Mouse (Mus musculus) G1E (cell line): ENCODE results near the gene Hnrnpa1. TPM values are rescaled to one million over a fixed set of nuclear protein-coding genes. Genes with fewer than 3 reads are reported as not detected.
"Not testable (repeated sequence)": the region's sequence is repeated elsewhere in the genome, so short reads cannot be mapped to it uniquely, and the experiment has no call there.

Experiments used
- ATAC-seq: 2 replicates; pipeline ENCODE4 v1.8.0; 2016; ENCODE audit warnings: mild to moderate bottlenecking; ENCODE audit not compliant: insufficient number of reproducible peaks, poor library complexity, low FRiP score, severe bottlenecking; ENCODE audit errors: extremely low read depth
- DNase-seq: peaks from one replicate; pipeline ENCODE4 v3.0.0; 2012; ENCODE audit warnings: low spot score
- H3K27me3 ChIP-seq: 2 replicates; pipeline ENCODE4 v1.6.1; 2012; ENCODE audit warnings: mild to moderate bottlenecking, low read length, inconsistent platforms; ENCODE audit not compliant: insufficient read depth
- H3K36me3 ChIP-seq: replicated peaks from 2 replicates; pipeline ENCODE3; 2012; ENCODE audit warnings: mild to moderate bottlenecking, inconsistent platforms
- H3K4me1 ChIP-seq: 2 replicates; pipeline ENCODE4 v1.6.1; 2012; ENCODE audit warnings: low read depth, low read length, inconsistent platforms, mixed read lengths; ENCODE audit not compliant: insufficient read depth
- H3K4me3 ChIP-seq: 2 replicates; pipeline ENCODE4 v1.5.1; 2012; ENCODE audit warnings: low read depth, mild to moderate bottlenecking, inconsistent platforms, low read length, moderate library complexity, mixed read lengths
- H3K9me3 ChIP-seq: replicated peaks from 2 replicates; pipeline ENCODE4 v1.6.1; 2012; ENCODE audit warnings: inconsistent platforms
- CTCF ChIP-seq: IDR thresholded peaks from 2 replicates; pipeline ENCODE4 v1.5.1; 2012; ENCODE audit warnings: low read depth, low read length, inconsistent platforms, mixed read lengths
- GATA1 ChIP-seq: IDR thresholded peaks from 2 replicates; pipeline ENCODE4 v1.6.1; 2012; ENCODE audit warnings: borderline replicate concordance, low read length, inconsistent platforms, mixed read lengths
- GATA2 ChIP-seq: IDR thresholded peaks from 2 replicates; pipeline ENCODE4 v1.6.1; 2012; ENCODE audit warnings: low read depth, low read length, inconsistent platforms, borderline replicate concordance
- POLR2AphosphoS5 ChIP-seq: IDR thresholded peaks from 2 replicates; pipeline ENCODE4 v1.6.1; 2012; ENCODE audit warnings: low read depth, low read length, inconsistent platforms; ENCODE audit not compliant: insufficient replicate concordance
- TAL1 ChIP-seq: conservative IDR thresholded peaks from 2 replicates; pipeline ENCODE4 v1.6.1; 2012; ENCODE audit warnings: low read depth, low read length, inconsistent platforms, mixed read lengths
- polyA plus RNA-seq: library from polyadenylated mRNA; stranded (reverse); fragments of >175 nt; gene quantifications from 2 replicates; pipeline ENCODE4 v1.2.3, GENCODE M21; 2012
- total RNA-seq, 2 experiments: library from RNA; stranded (forward) in 1 of 2; stranded (reverse) in 1 of 2; fragments of 200-1000 nt in 1 of 2; fragments of >200 nt in 1 of 2; fragmentation: Nextera tagmentation in 1 of 2; gene quantifications; 2 replicates each; pipeline ENCODE4 v1.2.3; 2014 to 2017

Hnrnpa1 gene
- total and polyA plus RNA-seq, 3 experiments = 212 to 984 (median 391) TPM

GRCm38 (mm10) chr15:103259989-103260388, 19.8 kb downstream of the Hnrnpa1 start:
- DNase-seq = no peak
- Histone ChIP-seq H3K4me3 (no peak overlapping the region; the same call in 1 of the 2 replicates), H3K9me3 (no peaks in the 10 kb centered on the region), H3K36me3 (no peaks in the 10 kb centered on the region), H3K27me3 (no peaks in the 10 kb centered on the region), H3K4me1 (peaks cover 73% of the 10 kb centered on the region)
- no peak for ATAC-seq
- no peak for TF ChIP-seq TAL1
- no peak for TF ChIP-seq GATA1
- TF ChIP-seq POLR2AphosphoS5 = no peak
- no peak for TF ChIP-seq CTCF
- no peak for TF ChIP-seq GATA2

GRCm38 (mm10) chr15:103264794-103265193, 24.6 kb downstream of the Hnrnpa1 start:
- Histone ChIP-seq H3K27me3 (no peaks in the 10 kb centered on the region), H3K9me3 (no peaks in the 10 kb centered on the region), H3K36me3 (no peaks in the 10 kb centered on the region), H3K4me3 (no peak overlapping the region), H3K4me1 (peaks cover 58% of the 10 kb centered on the region)
- DNase-seq (no peak), ATAC-seq (no peak)
- TF ChIP-seq GATA2 (no peak), CTCF (no peak), GATA1 (no peak), POLR2AphosphoS5 (no peak), TAL1 (no peak)

- Histone ChIP-seq H3K4me3 (no peak overlapping the region), H3K4me1 (peaks cover 39% of the 10 kb centered on the region), H3K9me3 (peaks cover 3% of the 10 kb centered on the region; the same call in 1 of the 2 replicates), H3K27me3 (no peaks in the 10 kb centered on the region), H3K36me3 (no peaks in the 10 kb centered on the region)
- ATAC-seq = no peak
- no peak for DNase-seq
- TF ChIP-seq TAL1 = 0 out of 2 replicates have a peak, but pooled peaks have one; percentile 17
- TF ChIP-seq POLR2AphosphoS5 = no peak
Observed at GRCm38 (mm10) chr15:103268903-103269302, 28.7 kb downstream of the Hnrnpa1 start.

- peak; percentile 93 for ATAC-seq
- H3K9me3 ChIP-seq = peaks cover 3% of the 10 kb centered on the region; the same call in 1 of the 2 replicates
- no peak for TF ChIP-seq POLR2AphosphoS5
- TF ChIP-seq GATA2 = no peak
- TF ChIP-seq TAL1 = no peak
- TF ChIP-seq CTCF = no peak
- TF ChIP-seq GATA1 = no peak
- H3K27me3 ChIP-seq = no peaks in the 10 kb centered on the region
- peaks cover 51% of the 10 kb centered on the region for H3K4me1 ChIP-seq
- DNase-seq = peak; percentile 84
- peak within 1 kb of the TSS; percentile 86 for H3K4me3 ChIP-seq
- peaks cover 14% of the 10 kb centered on the region for H3K36me3 ChIP-seq
Observed at GRCm38 (mm10) chr15:103272419-103273279, 32.4 kb downstream of the Hnrnpa1 start, which contains the start of gene Copz1. TSS of gene Copz1 (plus strand) at chr15:103272714.

GRCm38 (mm10) chr15:103275943-103276342, 35.7 kb downstream of the Hnrnpa1 start:
- Histone ChIP-seq H3K36me3 (peaks cover 39% of the 10 kb centered on the region), H3K4me1 (peaks cover 62% of the 10 kb centered on the region)
- not testable (repeated sequence) for ATAC-seq, H3K4me3 ChIP-seq, H3K27me3 ChIP-seq, H3K9me3 ChIP-seq, DNase-seq

- H3K27me3 ChIP-seq = no peaks in the 10 kb centered on the region
- H3K4me1 ChIP-seq = peaks cover 69% of the 10 kb centered on the region
- no peaks in the 10 kb centered on the region for H3K9me3 ChIP-seq
- ATAC-seq (no peak), DNase-seq (no peak)
- TF ChIP-seq GATA1 (no peak), GATA2 (no peak), TAL1 (no peak), POLR2AphosphoS5 (no peak), CTCF (no peak)
- peak overlapping the region; percentile 55; the same call in 1 of the 2 replicates for H3K4me3 ChIP-seq
- H3K36me3 ChIP-seq = peaks cover 47% of the 10 kb centered on the region
Observed at GRCm38 (mm10) chr15:103277949-103278348, 37.7 kb downstream of the Hnrnpa1 start.
